Mouse (Mus musculus): ENCODE measurements around the gene Inip. TPM values are rescaled to one million over a fixed set of nuclear protein-coding genes. Genes with fewer than 3 reads are reported as not detected.

Inip gene
- polyA plus RNA-seq (2012; rRNA removed): 5.7 and 7.5 TPM in 2 replicates

- H3K27me3 ChIP-seq (replicated peaks; ENCODE audit: control insufficient read depth, insufficient read depth, low read length): no peaks in the 10 kb centered on the region
- H3K27ac ChIP-seq (ENCODE audit: insufficient read depth, low read depth, low read length): no peak within 1 kb of the TSS
- peaks cover 4% of the 10 kb centered on the region; the same call in 1 of the 2 replicates for H3K4me1 ChIP-seq (ENCODE audit: control insufficient read depth, insufficient read depth, low read length)
- H3K36me3 ChIP-seq (ENCODE audit: control insufficient read depth, insufficient read depth, low read length): no peaks in the 10 kb centered on the region
- DNase-seq: no peak
- no peak within 1 kb of the TSS for H3K4me3 ChIP-seq (ENCODE audit: insufficient read depth, low read depth, low read length)
- TF ChIP-seq CTCF (conservative IDR thresholded peaks at IDR 0.05; ENCODE audit: insufficient read depth, insufficient read length, low read depth, low read length) (no peak), POLR2A (IDR thresholded peaks at IDR 0.05; ENCODE audit: low read depth, low read length) (no peak)
These were observed at the start of gene Inip for GRCm38 (mm10) chr4:59801489-59801888. Gene Inip, minus strand, starts transcription at chr4:59801589.

GRCm38 (mm10) chr4:59850181-59850580, 48.8 kb upstream of the Inip start:
- H3K36me3 ChIP-seq (ENCODE audit: control insufficient read depth, insufficient read depth, low read length): no peaks in the 10 kb centered on the region
- H3K4me3 ChIP-seq (ENCODE audit: insufficient read depth, low read depth, low read length): no peak overlapping the region
- no peak overlapping the region for H3K27ac ChIP-seq (ENCODE audit: insufficient read depth, low read depth, low read length)
- peaks cover 6% of the 10 kb centered on the region; the same call in 1 of the 2 replicates for H3K4me1 ChIP-seq (ENCODE audit: control insufficient read depth, insufficient read depth, low read length)
- DNase-seq: peak; percentile 78
- TF ChIP-seq CTCF (conservative IDR thresholded peaks at IDR 0.05; ENCODE audit: insufficient read depth, insufficient read length, low read depth, low read length): peak; percentile 90
- no peak for TF ChIP-seq POLR2A (IDR thresholded peaks at IDR 0.05; ENCODE audit: low read depth, low read length)
- no peaks in the 10 kb centered on the region for H3K27me3 ChIP-seq (replicated peaks; ENCODE audit: control insufficient read depth, insufficient read depth, low read length)
- WGBS: 85% methylated on average over 2 of the region's 2 CpGs

GRCm38 (mm10) chr4:59847447-59847846, 46.1 kb upstream of the Inip start:
- Histone ChIP-seq H3K27ac (ENCODE audit: insufficient read depth, low read depth, low read length) (no peak overlapping the region), H3K4me1 (ENCODE audit: control insufficient read depth, insufficient read depth, low read length) (peaks cover 13% of the 10 kb centered on the region), H3K4me3 (ENCODE audit: insufficient read depth, low read depth, low read length) (no peak overlapping the region), H3K27me3 (replicated peaks; ENCODE audit: control insufficient read depth, insufficient read depth, low read length) (no peaks in the 10 kb centered on the region), H3K36me3 (ENCODE audit: control insufficient read depth, insufficient read depth, low read length) (no peaks in the 10 kb centered on the region)
- DNase-seq: peak; percentile 44
- no peak for TF ChIP-seq CTCF (conservative IDR thresholded peaks at IDR 0.05; ENCODE audit: insufficient read depth, insufficient read length, low read depth, low read length)
- TF ChIP-seq POLR2A (IDR thresholded peaks at IDR 0.05; ENCODE audit: low read depth, low read length): no peak
- 74% methylated on average over 5 of the region's 5 CpGs for WGBS

GRCm38 (mm10) chr4:59845245-59845637, 43.9 kb upstream of the Inip start:
- 30% methylated on average over 3 of the region's 3 CpGs for WGBS
- H3K4me3 ChIP-seq (ENCODE audit: insufficient read depth, low read depth, low read length): no peak overlapping the region
- peaks cover 13% of the 10 kb centered on the region for H3K4me1 ChIP-seq (ENCODE audit: control insufficient read depth, insufficient read depth, low read length)
- H3K36me3 ChIP-seq (ENCODE audit: control insufficient read depth, insufficient read depth, low read length): no peaks in the 10 kb centered on the region
- DNase-seq: peak; percentile 80
- TF ChIP-seq CTCF (conservative IDR thresholded peaks at IDR 0.05; ENCODE audit: insufficient read depth, insufficient read length, low read depth, low read length) (no peak), POLR2A (IDR thresholded peaks at IDR 0.05; ENCODE audit: low read depth, low read length) (no peak)
- peak overlapping the region; percentile 37 for H3K27ac ChIP-seq (ENCODE audit: insufficient read depth, low read depth, low read length)
- no peaks in the 10 kb centered on the region for H3K27me3 ChIP-seq (replicated peaks; ENCODE audit: control insufficient read depth, insufficient read depth, low read length)

- TF ChIP-seq POLR2A (IDR thresholded peaks at IDR 0.05; ENCODE audit: low read depth, low read length) (no peak), CTCF (conservative IDR thresholded peaks at IDR 0.05; ENCODE audit: insufficient read depth, insufficient read length, low read depth, low read length) (no peak)
- peak; percentile 30 for DNase-seq
- no peak overlapping the region for H3K4me3 ChIP-seq (ENCODE audit: insufficient read depth, low read depth, low read length)
- 38% methylated on average over 15 of the region's 15 CpGs for WGBS
- peaks cover 13% of the 10 kb centered on the region for H3K4me1 ChIP-seq (ENCODE audit: control insufficient read depth, insufficient read depth, low read length)
- no peaks in the 10 kb centered on the region for H3K27me3 ChIP-seq (replicated peaks; ENCODE audit: control insufficient read depth, insufficient read depth, low read length)
- H3K27ac ChIP-seq (ENCODE audit: insufficient read depth, low read depth, low read length): peak overlapping the region; percentile 37
- no peaks in the 10 kb centered on the region for H3K36me3 ChIP-seq (ENCODE audit: control insufficient read depth, insufficient read depth, low read length)
These were observed 43.3 kb upstream of the Inip start for GRCm38 (mm10) chr4:59844460-59845244.

- no peaks in the 10 kb centered on the region for H3K36me3 ChIP-seq (ENCODE audit: control insufficient read depth, insufficient read depth, low read length)
- WGBS: 62% methylated on average over 7 of the region's 7 CpGs
- H3K27ac ChIP-seq (ENCODE audit: insufficient read depth, low read depth, low read length): 0 out of 2 replicates have a peak overlapping the region, but pooled peaks have one; percentile 51
- no peak overlapping the region for H3K4me3 ChIP-seq (ENCODE audit: insufficient read depth, low read depth, low read length)
- no peak for TF ChIP-seq POLR2A (IDR thresholded peaks at IDR 0.05; ENCODE audit: low read depth, low read length)
- no peak for TF ChIP-seq CTCF (conservative IDR thresholded peaks at IDR 0.05; ENCODE audit: insufficient read depth, insufficient read length, low read depth, low read length)
- DNase-seq: peak; percentile 41
- peaks cover 2% of the 10 kb centered on the region; the same call in 1 of the 2 replicates for H3K4me1 ChIP-seq (ENCODE audit: control insufficient read depth, insufficient read depth, low read length)
- no peaks in the 10 kb centered on the region for H3K27me3 ChIP-seq (replicated peaks; ENCODE audit: control insufficient read depth, insufficient read depth, low read length)
These were observed 36.3 kb upstream of the Inip start for GRCm38 (mm10) chr4:59837659-59838058.

- TF ChIP-seq CTCF (conservative IDR thresholded peaks at IDR 0.05; ENCODE audit: insufficient read depth, insufficient read length, low read depth, low read length) (no peak), POLR2A (IDR thresholded peaks at IDR 0.05; ENCODE audit: low read depth, low read length) (no peak)
- WGBS: 61% methylated on average over 6 of the region's 6 CpGs
- H3K27me3 ChIP-seq (replicated peaks; ENCODE audit: control insufficient read depth, insufficient read depth, low read length): no peaks in the 10 kb centered on the region
These were observed 31.4 kb upstream of the Inip start for GRCm38 (mm10) chr4:59832810-59833209.

More at GRCm38 (mm10) chr4:59832810-59833209, 31.4 kb upstream of the Inip start:
- H3K4me1 ChIP-seq (ENCODE audit: control insufficient read depth, insufficient read depth, low read length): peaks cover 5% of the 10 kb centered on the region; the same call in 1 of the 2 replicates
- H3K4me3 ChIP-seq (ENCODE audit: insufficient read depth, low read depth, low read length): no peak overlapping the region
- no peaks in the 10 kb centered on the region for H3K36me3 ChIP-seq (ENCODE audit: control insufficient read depth, insufficient read depth, low read length)
- DNase-seq: no peak
- H3K27ac ChIP-seq (ENCODE audit: insufficient read depth, low read depth, low read length): no peak overlapping the region

Measured in kidney, adult 2 months (tissue).